Mouse (Mus musculus) stomach, embryonic 15.5 days (tissue): ENCODE data around the gene Npvf. TPM values are rescaled to one million over a fixed set of nuclear protein-coding genes. Genes with fewer than 3 reads are reported as not detected.

Experiments used
- ATAC-seq: fragments of 200-750 bp; cut with Nextera tagmentation; 2 replicates; pipeline ENCODE4 v1.8.0; 2017; ENCODE audit warnings: low read depth, moderate number of reproducible peaks, moderate TSS enrichment; ENCODE audit not compliant: insufficient read depth, low FRiP score
- H3K27ac ChIP-seq: fragments of 300-500 bp; sonication (generic); 2 replicates; pipeline ENCODE4 v1.5.1; 2015; ENCODE audit warnings: mild to moderate bottlenecking, inconsistent platforms
- H3K27me3 ChIP-seq: fragments of 300-500 bp; sonication (generic); replicated peaks from 2 replicates; pipeline ENCODE4 v1.6.1; 2015; ENCODE audit warnings: inconsistent platforms
- H3K36me3 ChIP-seq: fragments of 300-500 bp; sonication (generic); 2 replicates; pipeline ENCODE4 v1.6.1; 2015; ENCODE audit warnings: inconsistent platforms
- H3K4me1 ChIP-seq: fragments of 300-500 bp; sonication (generic); 2 replicates; pipeline ENCODE4 v1.6.1; 2015; ENCODE audit warnings: inconsistent platforms
- H3K4me2 ChIP-seq: fragments of 300-500 bp; sonication (generic); 2 replicates; pipeline ENCODE4 v1.6.1; 2015; ENCODE audit warnings: mild to moderate bottlenecking, inconsistent platforms
- H3K4me3 ChIP-seq: fragments of 300-500 bp; sonication (generic); replicated peaks from 2 replicates; pipeline ENCODE4 v1.5.1; 2015; ENCODE audit warnings: inconsistent platforms
- H3K9ac ChIP-seq: fragments of 300-500 bp; sonication (generic); 2 replicates; pipeline ENCODE4 v1.6.1; 2015; ENCODE audit warnings: inconsistent platforms
- H3K9me3 ChIP-seq: fragments of 300-500 bp; sonication (generic); 2 replicates; pipeline ENCODE4 v1.6.1; 2016; ENCODE audit warnings: inconsistent platforms
- WGBS: fragments of 180-500 bp; shearing (Covaris S2); methylation state at CpG from one replicate; pipeline ENCODE4 v1.1.7; 2015; 5-methylcytosine and 5-hydroxymethylcytosine counted together
- polyA plus RNA-seq: library from polyadenylated mRNA; unstranded; fragments of >200 nt; fragmentation: Nextera tagmentation; extraction: Ambion mirVana; gene quantifications from 2 replicates; pipeline ENCODE4 v1.2.1, GENCODE M21; 2015

Gene Npvf
- polyA plus RNA-seq, 1 experiment from 2014 or later, result not detected

DNA sequence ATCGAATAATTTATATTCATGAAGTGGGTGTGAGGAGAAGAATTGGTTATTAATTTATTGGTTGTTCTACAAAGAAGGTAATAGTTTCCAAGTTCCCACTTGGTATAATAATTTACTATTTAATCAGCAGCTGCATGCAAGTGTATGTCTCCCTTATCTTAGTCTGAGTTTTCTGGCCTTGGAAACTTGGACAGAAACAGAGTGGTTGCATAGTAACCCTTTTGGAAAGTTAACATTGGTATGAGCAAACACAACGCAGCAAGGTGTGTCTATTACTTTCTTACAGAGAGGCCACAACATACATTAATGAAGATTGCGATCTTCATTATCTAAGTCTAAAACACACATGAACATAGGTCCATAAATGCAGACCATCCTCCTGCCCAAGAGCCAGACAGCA lies 10.0 kb upstream of the Npvf start:
- no peak overlapping the region; the same call in 1 of the 2 replicates for H3K27ac ChIP-seq
- WGBS, result 63% methylated on average over 3 of the region's 3 CpGs
- H3K9ac ChIP-seq, result no peak overlapping the region
- no peak overlapping the region for H3K4me2 ChIP-seq
- H3K36me3 ChIP-seq, result no peaks in the 10 kb centered on the region
- peaks cover 9% of the 10 kb centered on the region; the same call in 1 of the 2 replicates for H3K4me1 ChIP-seq
- no peak overlapping the region for H3K4me3 ChIP-seq
- no peaks in the 10 kb centered on the region for H3K9me3 ChIP-seq
- ATAC-seq, result 0 out of 2 replicates have a peak, but pooled peaks have one; percentile 52
- H3K27me3 ChIP-seq, result no peaks in the 10 kb centered on the region

DNA sequence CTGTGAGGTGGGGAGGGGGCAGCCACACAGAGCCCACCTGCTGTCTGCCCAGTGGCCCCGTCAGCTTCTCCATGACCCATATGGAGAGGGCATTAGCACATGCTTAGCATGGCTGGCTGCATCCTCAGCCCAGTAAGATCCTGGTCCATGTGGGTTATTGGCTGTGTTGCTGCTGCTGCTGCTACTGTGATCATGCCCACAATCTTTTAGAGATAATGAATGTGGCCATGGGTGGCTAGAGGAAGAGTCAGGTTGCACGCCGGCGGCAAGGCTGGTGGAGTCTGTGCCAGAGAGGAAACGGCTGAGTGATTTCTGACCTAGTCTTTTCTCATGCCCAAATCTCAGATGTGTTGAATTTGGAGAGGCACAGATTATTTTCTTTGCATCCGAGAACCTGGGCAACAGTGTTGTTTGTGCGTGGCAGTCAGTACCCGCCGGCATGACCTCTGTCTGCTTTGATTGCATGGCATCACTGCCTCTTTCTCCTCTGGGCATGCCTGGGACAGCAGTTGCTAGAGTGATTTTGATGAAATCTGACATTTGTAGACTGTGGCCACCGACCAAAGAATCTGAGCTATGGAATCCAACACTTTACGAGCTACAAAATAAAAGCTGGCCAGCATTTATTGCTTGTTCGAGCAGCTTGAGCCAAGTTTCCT lies 8.8 kb upstream of the Npvf start:
- Histone ChIP-seq H3K4me1 (peaks cover 7% of the 10 kb centered on the region; the same call in 1 of the 2 replicates), H3K4me2 (no peak overlapping the region), H3K36me3 (no peaks in the 10 kb centered on the region), H3K9me3 (no peaks in the 10 kb centered on the region), H3K27me3 (no peaks in the 10 kb centered on the region), H3K27ac (no peak overlapping the region), H3K4me3 (no peak overlapping the region), H3K9ac (no peak overlapping the region)
- ATAC-seq, result no peak
- WGBS, result 74% methylated on average over 12 of the region's 12 CpGs

DNA sequence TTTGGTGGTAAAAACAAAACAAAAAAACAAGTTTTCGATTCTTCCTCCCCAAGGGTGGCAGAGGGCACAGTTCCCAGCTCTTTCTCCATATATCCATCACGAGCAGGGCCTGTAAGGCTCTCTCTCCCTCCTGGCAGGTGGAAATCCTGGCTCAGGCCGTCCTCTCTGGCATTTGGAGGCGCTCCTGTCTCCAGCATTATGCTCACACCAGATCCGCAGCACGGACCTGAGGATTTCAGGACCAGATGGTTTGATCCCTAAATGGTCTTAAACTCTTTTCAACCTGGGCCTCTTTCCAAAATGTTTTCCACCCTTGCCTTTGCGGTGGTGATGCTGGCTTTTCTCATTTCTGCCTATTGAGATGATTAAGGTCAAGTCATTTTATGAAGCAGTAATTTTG lies 7.5 kb upstream of the Npvf start:
- WGBS, result 61% methylated on average over 7 of the region's 7 CpGs
- Histone ChIP-seq H3K4me3 (no peak overlapping the region), H3K27ac (no peak overlapping the region), H3K4me1 (peaks cover 7% of the 10 kb centered on the region; the same call in 1 of the 2 replicates), H3K27me3 (no peaks in the 10 kb centered on the region), H3K36me3 (no peaks in the 10 kb centered on the region), H3K4me2 (no peak overlapping the region), H3K9ac (no peak overlapping the region), H3K9me3 (no peaks in the 10 kb centered on the region)
- no peak for ATAC-seq

DNA sequence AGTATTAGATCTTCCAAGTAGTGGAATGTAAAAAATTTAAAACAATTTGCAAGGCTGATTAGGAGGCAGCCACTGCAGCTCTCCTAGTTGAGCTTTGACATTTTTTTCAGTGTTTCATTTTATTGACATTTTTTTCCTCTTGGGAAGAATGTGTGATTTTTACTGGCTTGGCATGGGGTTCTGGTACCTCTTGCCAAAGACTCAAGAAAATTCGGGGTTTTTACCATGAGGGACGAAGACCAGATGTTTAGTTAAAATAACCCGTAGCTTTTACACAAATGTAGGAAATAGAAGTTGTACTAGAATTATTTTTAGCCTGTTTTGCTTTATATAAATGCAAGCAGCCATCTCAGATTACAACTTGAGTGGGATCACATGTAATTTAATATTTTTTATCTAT lies 4.2 kb upstream of the Npvf start:
- Histone ChIP-seq H3K27ac (peak overlapping the region; percentile 2; the same call in 1 of the 2 replicates), H3K4me3 (no peak overlapping the region), H3K36me3 (no peaks in the 10 kb centered on the region), H3K9ac (no peak overlapping the region), H3K27me3 (no peaks in the 10 kb centered on the region), H3K4me1 (peaks cover 4% of the 10 kb centered on the region; the same call in 1 of the 2 replicates), H3K9me3 (no peaks in the 10 kb centered on the region), H3K4me2 (no peak overlapping the region)
- ATAC-seq, result no peak
- 42% methylated on average over 3 of the region's 3 CpGs for WGBS

DNA sequence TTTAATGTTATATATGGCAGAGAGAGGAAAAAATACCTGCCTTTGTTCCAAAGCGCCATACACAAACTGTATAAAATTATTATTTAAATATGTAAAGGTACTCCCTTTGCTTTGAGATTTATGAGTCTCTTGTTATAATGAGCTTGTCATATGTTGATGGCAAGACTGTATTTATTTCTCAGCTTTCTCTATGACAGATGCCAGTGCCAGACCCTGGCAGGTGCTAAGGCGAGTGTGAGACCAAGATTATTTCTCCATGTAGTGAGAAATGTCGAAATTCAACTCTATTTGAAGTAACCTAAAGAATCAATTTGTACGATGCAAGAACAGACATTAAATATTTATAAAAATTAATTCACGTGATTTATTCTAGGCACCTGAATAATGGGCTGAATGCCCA lies 3.8 kb upstream of the Npvf start:
- H3K27ac ChIP-seq, result no peak overlapping the region
- H3K4me3 ChIP-seq, result no peak overlapping the region
- no peaks in the 10 kb centered on the region for H3K36me3 ChIP-seq
- H3K9me3 ChIP-seq, result no peaks in the 10 kb centered on the region
- WGBS, result 58% methylated on average over 5 of the region's 5 CpGs
- no peak overlapping the region for H3K4me2 ChIP-seq
- H3K27me3 ChIP-seq, result no peaks in the 10 kb centered on the region
- H3K4me1 ChIP-seq, result peaks cover 2% of the 10 kb centered on the region; the same call in 1 of the 2 replicates
- no peak for ATAC-seq
- no peak overlapping the region for H3K9ac ChIP-seq

DNA sequence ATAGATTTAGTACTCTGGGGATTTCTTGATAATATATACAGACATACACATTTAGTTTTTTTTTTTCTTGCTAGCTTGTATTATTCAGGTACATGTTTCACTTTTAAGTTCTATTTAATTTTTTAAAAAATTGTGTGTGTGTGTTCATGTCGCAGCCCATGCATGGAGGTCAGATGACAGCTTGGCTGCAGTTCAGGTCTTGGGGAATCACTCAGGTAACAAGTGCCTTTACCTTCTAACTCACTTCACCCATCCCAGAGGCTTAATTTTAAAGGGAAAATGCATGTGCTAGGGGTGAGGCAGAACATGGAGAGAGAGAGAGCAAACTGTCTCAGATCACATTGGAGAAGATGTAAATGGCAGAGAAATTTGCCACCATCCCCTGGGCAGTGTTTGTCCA lies 2.2 kb upstream of the Npvf start:
- Histone ChIP-seq H3K4me2 (no peak overlapping the region), H3K4me3 (no peak overlapping the region), H3K27ac (no peak overlapping the region), H3K9me3 (no peaks in the 10 kb centered on the region), H3K36me3 (no peaks in the 10 kb centered on the region), H3K27me3 (no peaks in the 10 kb centered on the region), H3K4me1 (no peaks in the 10 kb centered on the region), H3K9ac (no peak overlapping the region)
- no peak for ATAC-seq
- 94% methylated on average over 1 of the region's 1 CpGs for WGBS

DNA sequence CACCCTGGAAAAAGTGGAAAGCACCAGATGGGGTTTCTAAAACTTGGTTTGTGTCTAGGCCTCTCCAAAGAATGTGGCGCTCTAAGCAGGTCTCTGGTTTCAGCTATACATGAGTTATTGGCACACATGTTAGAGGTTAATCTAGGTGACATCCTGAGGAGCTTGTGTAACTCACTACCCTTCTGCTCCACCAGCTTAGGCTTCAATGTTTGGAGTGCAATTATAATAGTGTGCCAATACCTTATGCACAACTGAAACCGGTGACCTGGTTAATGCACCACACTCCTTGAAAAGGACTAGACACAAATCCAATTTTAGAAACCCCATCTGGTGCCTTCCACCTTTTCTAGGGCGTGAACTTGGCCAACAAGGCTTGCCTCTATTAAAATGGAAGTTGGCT lies 1.7 kb upstream of the Npvf start:
- no peak for ATAC-seq
- Histone ChIP-seq H3K27me3 (no peaks in the 10 kb centered on the region), H3K4me2 (no peak overlapping the region), H3K36me3 (no peaks in the 10 kb centered on the region), H3K9ac (no peak overlapping the region), H3K4me3 (no peak overlapping the region), H3K4me1 (no peaks in the 10 kb centered on the region), H3K27ac (no peak overlapping the region), H3K9me3 (no peaks in the 10 kb centered on the region)
- 85% methylated on average over 3 of the region's 3 CpGs for WGBS

DNA sequence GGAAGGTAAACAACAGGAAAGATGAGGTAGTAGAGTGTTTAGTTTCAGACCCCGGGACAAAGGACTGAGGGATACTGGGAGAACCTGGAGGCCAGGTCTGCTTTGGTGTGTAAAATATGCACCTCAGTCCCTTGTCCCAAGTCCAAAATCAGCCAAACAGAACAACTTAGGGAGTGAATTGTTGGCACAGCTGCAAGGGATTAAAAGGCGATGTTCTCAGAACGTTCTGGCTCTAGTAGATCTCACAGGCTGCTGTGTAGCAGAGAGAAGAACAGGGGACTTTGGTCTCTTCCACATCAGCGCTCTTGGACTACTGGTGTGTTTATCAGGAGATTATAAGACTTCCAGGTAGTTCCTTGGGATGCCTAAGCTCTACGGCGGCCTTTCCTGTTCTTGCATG lies 6.6 kb downstream of the Npvf start:
- no peak for ATAC-seq
- no peak overlapping the region for H3K27ac ChIP-seq
- no peaks in the 10 kb centered on the region for H3K27me3 ChIP-seq
- no peak overlapping the region for H3K4me2 ChIP-seq
- H3K36me3 ChIP-seq, result no peaks in the 10 kb centered on the region
- H3K4me1 ChIP-seq, result 0 out of 2 replicates have a peak, but pooled peaks cover 3% of the 10 kb centered on the region
- H3K9me3 ChIP-seq, result no peaks in the 10 kb centered on the region
- no peak overlapping the region for H3K9ac ChIP-seq
- WGBS, result 62% methylated on average over 6 of the region's 6 CpGs
- H3K4me3 ChIP-seq, result no peak overlapping the region

DNA sequence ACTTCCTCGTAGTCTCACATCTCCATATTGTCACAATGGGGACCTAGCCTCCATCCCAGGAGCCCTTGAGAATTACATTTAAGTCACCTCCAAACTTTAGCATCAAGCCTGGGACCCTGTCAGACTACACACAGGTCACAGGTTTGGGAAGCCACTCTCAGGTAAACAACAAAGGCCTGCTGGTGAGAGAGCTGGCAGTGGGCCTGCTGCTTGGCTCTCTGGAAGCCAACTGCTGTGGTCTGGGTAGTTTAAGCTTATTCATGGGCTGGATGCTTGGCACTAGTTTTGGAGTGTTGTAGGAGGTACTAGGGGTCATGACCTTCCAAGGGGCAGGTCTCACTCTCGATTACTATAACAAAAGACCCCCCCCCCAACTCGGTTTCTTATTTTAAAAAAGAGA lies 7.6 kb downstream of the Npvf start:
- no peak overlapping the region for H3K9ac ChIP-seq
- 63% methylated on average over 3 of the region's 3 CpGs for WGBS
- no peak overlapping the region for H3K4me3 ChIP-seq
- H3K27me3 ChIP-seq, result no peaks in the 10 kb centered on the region
- 0 out of 2 replicates have a peak, but pooled peaks cover 3% of the 10 kb centered on the region for H3K4me1 ChIP-seq
- ATAC-seq, result no peak
- H3K27ac ChIP-seq, result no peak overlapping the region
- H3K9me3 ChIP-seq, result no peaks in the 10 kb centered on the region
- no peaks in the 10 kb centered on the region for H3K36me3 ChIP-seq
- H3K4me2 ChIP-seq, result no peak overlapping the region

DNA sequence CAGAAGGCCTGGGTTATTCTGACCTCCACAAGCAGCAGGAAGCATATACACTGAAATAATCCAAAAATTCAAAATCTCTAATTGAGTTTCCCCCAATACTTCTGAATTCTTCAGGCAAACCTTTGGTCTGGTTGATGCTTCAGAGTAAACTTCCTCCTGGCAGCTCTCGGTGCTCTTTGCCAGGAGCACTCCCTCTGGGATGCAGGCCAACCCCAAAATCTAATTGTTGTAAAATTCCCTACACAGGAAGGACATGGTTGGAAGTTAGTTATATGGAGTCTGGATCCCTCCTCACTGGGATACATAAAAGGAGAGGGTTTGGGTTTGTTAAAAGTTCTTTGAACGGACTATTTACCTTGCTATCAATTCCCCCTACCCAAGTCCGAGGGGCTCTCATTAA lies 9.5 kb downstream of the Npvf start:
- WGBS, result 38% methylated on average over 3 of the region's 3 CpGs
- no peak overlapping the region for H3K4me2 ChIP-seq
- ATAC-seq, result no peak
- no peak overlapping the region for H3K4me3 ChIP-seq
- H3K9me3 ChIP-seq, result no peaks in the 10 kb centered on the region
- H3K27ac ChIP-seq, result no peak overlapping the region
- no peaks in the 10 kb centered on the region for H3K27me3 ChIP-seq
- no peak overlapping the region for H3K9ac ChIP-seq
- H3K36me3 ChIP-seq, result no peaks in the 10 kb centered on the region
- H3K4me1 ChIP-seq, result 0 out of 2 replicates have a peak, but pooled peaks cover 3% of the 10 kb centered on the region

DNA sequence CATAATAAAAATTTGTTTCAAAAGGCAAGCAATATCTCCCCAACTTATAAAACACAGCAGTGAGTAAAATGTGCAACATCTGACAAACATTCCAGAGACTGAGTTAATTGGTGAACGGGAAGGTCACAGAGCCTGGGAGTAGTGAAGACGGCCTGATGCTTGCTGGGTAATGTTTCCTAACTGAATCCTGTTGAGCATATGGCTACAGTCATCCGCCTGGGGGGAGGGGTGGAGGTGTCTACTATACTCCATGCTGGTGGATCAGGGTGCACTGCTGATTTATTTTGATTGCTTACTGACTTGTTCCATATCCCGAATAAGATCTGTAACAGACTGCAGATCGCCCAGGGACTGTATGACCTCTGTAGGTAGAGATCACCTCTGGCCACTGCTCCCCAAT lies 12.3 kb downstream of the Npvf start:
- Histone ChIP-seq H3K4me1 (no peaks in the 10 kb centered on the region), H3K27ac (no peak overlapping the region), H3K9me3 (no peaks in the 10 kb centered on the region), H3K9ac (no peak overlapping the region), H3K36me3 (no peaks in the 10 kb centered on the region), H3K27me3 (no peaks in the 10 kb centered on the region), H3K4me3 (no peak overlapping the region), H3K4me2 (no peak overlapping the region)
- ATAC-seq, result no peak
- WGBS, result 42% methylated on average over 5 of the region's 5 CpGs

DNA sequence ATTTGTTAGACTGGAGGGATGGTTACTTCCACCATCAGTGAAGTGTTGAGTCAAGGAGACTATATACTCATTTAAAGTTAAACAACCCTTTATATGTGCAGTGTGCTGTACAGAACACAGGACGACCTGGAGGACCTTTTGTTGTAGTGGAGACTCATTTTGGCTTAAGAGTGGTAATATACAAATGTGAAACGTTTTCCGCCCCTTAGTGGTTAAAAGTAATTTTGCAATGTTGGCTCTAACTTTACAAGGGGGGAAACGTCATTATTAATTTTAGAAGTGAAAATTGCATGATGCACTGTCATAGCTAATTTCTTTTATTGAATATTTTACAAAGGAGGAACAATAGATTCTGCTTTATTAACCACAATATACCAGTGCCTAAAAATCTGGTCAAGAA lies 13.9 kb downstream of the Npvf start:
- Histone ChIP-seq H3K4me1 (no peaks in the 10 kb centered on the region), H3K27ac (no peak overlapping the region), H3K4me2 (no peak overlapping the region), H3K9me3 (no peaks in the 10 kb centered on the region), H3K9ac (no peak overlapping the region), H3K36me3 (no peaks in the 10 kb centered on the region), H3K27me3 (no peaks in the 10 kb centered on the region), H3K4me3 (no peak overlapping the region)
- WGBS, result 79% methylated on average over 4 of the region's 4 CpGs
- no peak for ATAC-seq

DNA sequence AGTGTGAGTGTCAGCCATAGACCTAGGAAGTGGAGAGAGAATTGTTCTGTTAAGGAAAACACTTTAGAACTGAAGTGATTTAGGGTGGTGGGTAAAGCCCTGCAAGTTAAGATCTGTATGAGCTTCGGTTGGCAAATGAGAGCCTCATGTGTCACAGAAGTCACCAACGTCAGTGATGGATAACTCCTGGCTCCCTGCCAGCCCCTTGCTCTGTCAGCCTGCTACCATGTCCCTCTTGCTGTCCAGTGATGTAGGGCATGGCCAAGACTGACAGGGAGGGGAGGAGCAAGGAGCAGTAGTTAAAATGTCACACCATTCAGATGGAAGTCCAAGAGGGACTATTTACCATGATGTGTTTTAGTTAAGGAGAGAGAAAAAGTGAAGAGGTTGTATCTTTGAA lies 14.6 kb downstream of the Npvf start:
- no peaks in the 10 kb centered on the region for H3K4me1 ChIP-seq
- H3K27ac ChIP-seq, result no peak overlapping the region
- 24% methylated on average over 2 of the region's 2 CpGs for WGBS
- no peak overlapping the region for H3K4me3 ChIP-seq
- no peaks in the 10 kb centered on the region for H3K9me3 ChIP-seq
- H3K36me3 ChIP-seq, result no peaks in the 10 kb centered on the region
- H3K4me2 ChIP-seq, result no peak overlapping the region
- H3K9ac ChIP-seq, result no peak overlapping the region
- H3K27me3 ChIP-seq, result no peaks in the 10 kb centered on the region
- ATAC-seq, result no peak
